ENCODE assay signal across 18 mouse cellular contexts in genomic region chr13:116882226-116882625, GRCm38 (mm10).
DNase-seq lines count a peak whose midpoint lies in the region; ATAC-seq and TF ChIP-seq lines count a peak whose summit lies in the region.
"Had no signal": no experiment of that assay in that cellular context is flagged by ENCODE, and none has a peak within 500 bp of the region (broad histone marks: within the 10 kb centered on the region; RNA-seq: fewer than 3 reads in every experiment).

No protein-coding gene starts in this region.

- no peak overlapping the region for H3K9ac ChIP-seq in heart, embryonic 12.5 days
- H3K9ac ChIP-seq in hindbrain, postnatal 0 days (replicated peaks; ENCODE audit: low read length): no peak overlapping the region
- H3K9ac ChIP-seq in hindbrain, embryonic 13.5 days: no peak overlapping the region
- no peak overlapping the region for H3K9ac ChIP-seq in midbrain, embryonic 13.5 days (replicated peaks)
- H3K9ac ChIP-seq in midbrain, embryonic 14.5 days (replicated peaks; ENCODE audit: low read length): no peak overlapping the region
- H3K9ac ChIP-seq: embryonic facial prominence, embryonic 15.5 days; limb, embryonic 13.5 days; liver, embryonic 14.5 days; neural tube, embryonic 12.5 days had no signal

- no peaks in the 10 kb centered on the region for H3K27me3 ChIP-seq in heart, embryonic 12.5 days (replicated peaks)
- H3K27me3 ChIP-seq in hindbrain, postnatal 0 days (ENCODE audit: insufficient read depth, low read length): no peaks in the 10 kb centered on the region
- H3K27me3 ChIP-seq in hindbrain, embryonic 13.5 days: no peaks in the 10 kb centered on the region
- no peaks in the 10 kb centered on the region for H3K27me3 ChIP-seq in midbrain, embryonic 13.5 days
- no peaks in the 10 kb centered on the region for H3K27me3 ChIP-seq in midbrain, embryonic 14.5 days (ENCODE audit: control insufficient read depth, insufficient read depth, low read length)
- H3K27me3 ChIP-seq: embryonic facial prominence, embryonic 15.5 days; limb, embryonic 13.5 days; neural tube, embryonic 12.5 days had no signal

- H3K4me1 ChIP-seq in heart, embryonic 12.5 days (replicated peaks): no peaks in the 10 kb centered on the region
- no peaks in the 10 kb centered on the region for H3K4me1 ChIP-seq in hindbrain, postnatal 0 days (ENCODE audit: insufficient read depth, low read length)
- H3K4me1 ChIP-seq in hindbrain, embryonic 13.5 days (replicated peaks): 0 out of 2 replicates have a peak, but pooled peaks cover 4% of the 10 kb centered on the region
- H3K4me1 ChIP-seq in midbrain, embryonic 13.5 days (replicated peaks): no peaks in the 10 kb centered on the region
- H3K4me1 ChIP-seq in midbrain, embryonic 14.5 days (ENCODE audit: control insufficient read depth, insufficient read depth, low read length): no peaks in the 10 kb centered on the region
- H3K4me1 ChIP-seq: embryonic facial prominence, embryonic 15.5 days; limb, embryonic 13.5 days had no signal

- no peak for TF ChIP-seq CTCF in hindbrain, postnatal 0 days (IDR thresholded peaks at IDR 0.05; ENCODE audit: low read depth)
- TF ChIP-seq CTCF in left cerebral cortex, adult 2 months (IDR thresholded peaks at IDR 0.05): no peak

- H3K36me3 ChIP-seq in heart, embryonic 12.5 days: peaks cover 15% of the 10 kb centered on the region
- H3K36me3 ChIP-seq in hindbrain, postnatal 0 days (ENCODE audit: insufficient read depth, low read length): no peaks in the 10 kb centered on the region
- H3K36me3 ChIP-seq in hindbrain, embryonic 13.5 days: peaks cover 15% of the 10 kb centered on the region
- H3K36me3 ChIP-seq in midbrain, embryonic 13.5 days: peaks cover 7% of the 10 kb centered on the region
- 0 out of 2 replicates have a peak, but pooled peaks cover 9% of the 10 kb centered on the region for H3K36me3 ChIP-seq in midbrain, embryonic 14.5 days (ENCODE audit: control insufficient read depth, insufficient read depth, low read length)
- H3K36me3 ChIP-seq: neural tube, embryonic 12.5 days had no signal

- H3K9me3 ChIP-seq in heart, embryonic 12.5 days (replicated peaks): no peaks in the 10 kb centered on the region
- H3K9me3 ChIP-seq in hindbrain, postnatal 0 days (ENCODE audit: low read length): no peaks in the 10 kb centered on the region
- no peaks in the 10 kb centered on the region for H3K9me3 ChIP-seq in hindbrain, embryonic 13.5 days
- H3K9me3 ChIP-seq in midbrain, embryonic 13.5 days: no peaks in the 10 kb centered on the region
- H3K9me3 ChIP-seq in midbrain, embryonic 14.5 days (ENCODE audit: control insufficient read depth, low read length): no peaks in the 10 kb centered on the region
- H3K9me3 ChIP-seq: embryonic facial prominence, embryonic 15.5 days; limb, embryonic 13.5 days; neural tube, embryonic 12.5 days had no signal

- WGBS in heart, embryonic 12.5 days: 60% methylated on average over 7 of the region's 7 CpGs
- WGBS in hindbrain, postnatal 0 days: 79% methylated on average over 7 of the region's 7 CpGs
- WGBS in hindbrain, embryonic 13.5 days: 86% methylated on average over 7 of the region's 7 CpGs
- 90% methylated on average over 7 of the region's 7 CpGs for WGBS in midbrain, embryonic 13.5 days
- 90% methylated on average over 7 of the region's 7 CpGs for WGBS in midbrain, embryonic 14.5 days

- H3K4me2 ChIP-seq in heart, embryonic 12.5 days: no peak overlapping the region
- H3K4me2 ChIP-seq in hindbrain, postnatal 0 days (ENCODE audit: low read depth, low read length): no peak overlapping the region
- H3K4me2 ChIP-seq in hindbrain, embryonic 13.5 days: no peak overlapping the region
- no peak overlapping the region for H3K4me2 ChIP-seq in midbrain, embryonic 13.5 days (replicated peaks)
- H3K4me2 ChIP-seq in midbrain, embryonic 14.5 days (ENCODE audit: low read length): no peak overlapping the region
- H3K4me2 ChIP-seq: embryonic facial prominence, embryonic 15.5 days; limb, embryonic 13.5 days; neural tube, embryonic 12.5 days had no signal

- no peak for DNase-seq in heart, adult 18-20 months
- DNase-seq in hindbrain, postnatal 0 days (ENCODE audit: low spot score): no peak
- no peak for DNase-seq in midbrain, embryonic 14.5 days
- DNase-seq in left cerebral cortex, adult 2 months (ENCODE audit: extremely low spot score in 1 of 2, low spot score in 2 of 2): no peak
- DNase-seq: adrenal gland, postnatal 36 days; cerebellum, adult 11-12 months; cerebellum, postnatal 14 days; gastrocnemius, postnatal 25 days; kidney, adult 11 months; thymus, postnatal 14 days had no signal

- intact Hi-C loops in left cerebral cortex, adult 2 months (cut with DNase I): loop anchor here (5.0 kb wide), 1 partner anchor 145 kb away; the partner anchor contains the start of gene Parp8

- H3K4me3 ChIP-seq in heart, embryonic 12.5 days: no peak overlapping the region
- no peak overlapping the region for H3K4me3 ChIP-seq in hindbrain, postnatal 0 days (ENCODE audit: low read length)
- H3K4me3 ChIP-seq in hindbrain, embryonic 13.5 days: no peak overlapping the region
- no peak overlapping the region for H3K4me3 ChIP-seq in midbrain, embryonic 13.5 days (replicated peaks)
- no peak overlapping the region for H3K4me3 ChIP-seq in midbrain, embryonic 14.5 days (replicated peaks; ENCODE audit: low read depth, low read length)
- no peak overlapping the region for H3K4me3 ChIP-seq in left cerebral cortex, adult 2 months
- H3K4me3 ChIP-seq: embryonic facial prominence, embryonic 15.5 days; limb, embryonic 13.5 days; neural tube, embryonic 12.5 days had no signal

- H3K27ac ChIP-seq in heart, embryonic 12.5 days (ENCODE audit: poor library complexity, severe bottlenecking): no peak overlapping the region; the same call in 1 of the 2 replicates
- no peak overlapping the region for H3K27ac ChIP-seq in hindbrain, postnatal 0 days
- H3K27ac ChIP-seq in hindbrain, embryonic 13.5 days: no peak overlapping the region
- no peak overlapping the region for H3K27ac ChIP-seq in midbrain, embryonic 13.5 days
- no peak overlapping the region for H3K27ac ChIP-seq in midbrain, embryonic 14.5 days (replicated peaks; ENCODE audit: low read depth, low read length)
- H3K27ac ChIP-seq in left cerebral cortex, adult 2 months: no peak overlapping the region
- H3K27ac ChIP-seq: embryonic facial prominence, embryonic 15.5 days; limb, embryonic 13.5 days; liver, embryonic 14.5 days; macrophage; neural tube, embryonic 12.5 days had no signal

- peak; percentile 61; the same call in 1 of the 2 replicates for ATAC-seq in heart, embryonic 12.5 days (ENCODE audit: insufficient number of reproducible peaks, low FRiP score)
- 0 out of 2 replicates have a peak, but pooled peaks have one; percentile 18 for ATAC-seq in hindbrain, postnatal 0 days
- ATAC-seq in hindbrain, embryonic 13.5 days (ENCODE audit: low FRiP score): no peak
- 0 out of 2 replicates have a peak, but pooled peaks have one; percentile 24 for ATAC-seq in midbrain, embryonic 13.5 days
- ATAC-seq in midbrain, embryonic 14.5 days (ENCODE audit: low FRiP score, low TSS enrichment): no peak

Comparison
In these comparisons a context has a peak if more than half of its experiments do, and no peak if none do; other contexts are left out.
1. ATAC-seq: peak in heart, embryonic 12.5 days (single experiment), hindbrain, postnatal 0 days (single experiment) and midbrain, embryonic 13.5 days (single experiment); none in hindbrain, embryonic 13.5 days (single experiment) and midbrain, embryonic 14.5 days (single experiment).